Mouse (Mus musculus) lung, postnatal 0 days (tissue): Measurements from ENCODE around the gene Calml4.

Source experiments
- CTCF ChIP-seq: IDR thresholded peaks from 2 replicates; pipeline ENCODE4 v1.5.1; 2016; ENCODE audit warnings: antibody characterized with exemption, mild to moderate bottlenecking
- EP300 ChIP-seq: IDR thresholded peaks from 2 replicates; pipeline ENCODE4 v1.6.1; 2016; ENCODE audit warnings: antibody characterized with exemption, mild to moderate bottlenecking, control low read depth

DNA sequence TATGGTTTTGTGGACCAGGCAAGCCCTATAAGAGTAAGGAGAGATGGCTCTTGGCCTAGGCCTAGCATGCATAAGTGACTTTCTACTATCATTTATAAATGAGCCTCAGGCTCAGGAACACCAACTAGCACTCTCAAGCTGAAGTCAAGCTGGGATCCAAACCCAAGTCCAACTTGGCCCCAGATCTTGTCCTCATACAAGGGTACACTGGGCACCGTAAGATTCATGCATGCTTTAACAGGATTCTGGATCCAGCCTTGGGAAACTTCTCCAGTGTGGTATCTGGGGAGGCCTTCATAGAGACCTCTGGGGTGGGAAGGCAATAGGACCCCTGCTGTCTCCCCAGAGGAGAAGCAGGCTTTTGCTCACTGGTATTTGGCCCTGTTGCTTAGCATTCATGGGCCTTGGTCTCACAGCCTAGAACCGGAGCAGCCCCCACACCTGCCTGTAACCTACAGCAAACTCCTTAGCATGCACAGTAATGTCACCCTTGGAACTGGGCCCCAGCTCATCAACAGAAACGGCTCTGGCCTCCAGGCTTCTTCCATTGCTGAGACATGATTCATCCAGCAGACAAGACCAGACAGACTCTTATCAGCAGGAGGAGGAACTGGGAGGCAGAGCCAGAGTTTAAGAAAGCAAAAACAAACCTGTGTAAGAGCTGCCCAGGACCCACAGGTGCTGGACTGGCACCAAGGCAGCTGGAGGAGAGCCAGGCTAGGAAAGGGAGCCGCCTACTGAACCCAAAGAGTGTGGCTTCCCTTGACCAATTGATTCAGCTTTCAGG, 39.9 kb upstream of the Calml4 start:
- TF ChIP-seq CTCF = no peak
- TF ChIP-seq EP300 = no peak
